Mouse (Mus musculus): ENCODE results near the gene Slmap.
A peak's percentile ranks its signal among the peaks of the same experiment; 100 is the strongest.
"Not testable (repeated sequence)": the region's sequence is repeated elsewhere in the genome, so short reads cannot be mapped to it uniquely, and the experiment has no call there.

Gene Slmap

GRCm38 (mm10) chr14:26398508-26399160 is 136.1 kb downstream of the Slmap start:
- peak; percentile 10 for DNase-seq (ENCODE audit: low read depth, low spot score)

GRCm38 (mm10) chr14:26391866-26392265 is 142.9 kb downstream of the Slmap start:
- no peak for DNase-seq (ENCODE audit: low read depth, low spot score)

- DNase-seq (ENCODE audit: low read depth, low spot score), result not testable (repeated sequence)
These were observed 145.8 kb downstream of the Slmap start for GRCm38 (mm10) chr14:26388961-26389360.

- DNase-seq (ENCODE audit: low read depth, low spot score), result not testable (repeated sequence)
These were observed 147.7 kb downstream of the Slmap start for GRCm38 (mm10) chr14:26386999-26387398.

- DNase-seq (ENCODE audit: low read depth, low spot score), result not testable (repeated sequence)
These were observed 149.1 kb downstream of the Slmap start for GRCm38 (mm10) chr14:26385659-26386058.

- DNase-seq (ENCODE audit: low read depth, low spot score), result peak; percentile 47
These were observed 155.7 kb downstream of the Slmap start for GRCm38 (mm10) chr14:26379071-26379470.

- peak; percentile 71 for DNase-seq (ENCODE audit: low read depth, low spot score)
These were observed 158.1 kb downstream of the Slmap start for GRCm38 (mm10) chr14:26376652-26377051.
